Mouse (Mus musculus) CD8-positive naive resting alpha-beta T cell, adult 2 months (primary cell): ENCODE measurements around the gene Gm10837.

Experiments used
- DNase-seq, 2 experiments: peaks; one replicate each; pipeline ENCODE4 v3.0.0; 2022; ENCODE audit warnings: low read depth in 2 of 2, low spot score in 2 of 2

Gene Gm10837

GRCm38 (mm10) chr14:122464351-122464762 lies 26.0 kb upstream of the Gm10837 start:
- DNase-seq: no peak

- DNase-seq: no peak
Observed at GRCm38 (mm10) chr14:122464763-122465741, 25.3 kb upstream of the Gm10837 start, which contains the start of gene Zic5. Zic5 (minus strand) TSS chr14:122465677.

DNA sequence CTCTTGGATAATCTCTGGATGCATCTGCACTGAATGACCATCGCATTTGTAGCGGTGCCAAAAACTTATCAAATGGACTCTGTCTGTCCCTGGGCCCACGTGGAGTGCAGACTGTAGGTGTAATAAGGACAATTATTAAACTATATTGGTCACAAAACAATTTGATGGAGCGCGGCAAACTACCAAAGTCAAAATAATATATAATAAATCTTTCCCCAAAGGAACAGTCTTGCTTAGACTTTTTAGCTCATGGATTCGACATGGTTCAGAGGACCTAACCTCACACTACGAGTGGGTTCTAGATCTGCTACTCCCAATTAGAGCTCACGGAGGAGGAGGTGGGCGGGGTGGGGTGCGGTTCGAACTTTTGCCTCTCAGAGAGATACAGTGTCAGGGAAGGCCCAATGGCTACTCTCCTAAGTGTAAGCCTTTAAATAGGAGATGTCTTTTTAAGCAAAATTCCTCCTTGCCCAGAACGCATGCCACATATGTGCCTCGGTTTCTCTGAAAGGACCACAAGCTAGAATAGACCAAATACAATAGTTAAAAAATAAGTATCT lies 24.4 kb upstream of the Gm10837 start:
- no peak for DNase-seq

DNA sequence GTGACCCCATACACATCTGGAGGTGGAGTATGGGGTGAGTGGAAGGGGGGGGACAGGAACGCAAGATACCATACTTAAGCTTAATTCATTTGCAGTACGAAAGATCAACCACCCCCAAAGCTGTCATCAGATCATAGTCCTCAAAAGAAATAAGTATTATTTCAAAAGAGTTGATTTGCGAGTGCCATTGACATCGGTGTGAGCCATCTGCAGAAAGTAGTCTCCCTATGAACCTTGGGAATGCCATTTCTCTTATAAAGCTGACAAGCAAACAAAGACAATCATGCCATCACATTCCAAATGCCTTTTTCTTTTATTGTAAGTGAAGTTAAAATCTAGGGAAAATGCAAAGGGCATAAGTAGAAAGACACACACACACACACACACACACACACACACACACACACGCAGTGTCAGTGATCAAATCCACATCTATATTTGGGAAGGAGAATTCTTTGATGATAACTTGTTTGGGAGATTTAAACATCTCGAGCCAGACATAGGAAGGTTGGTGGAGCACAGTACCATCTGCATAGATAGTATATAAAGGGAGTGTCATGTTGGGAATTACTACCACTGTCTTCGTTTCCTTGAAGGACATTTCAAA lies 23.5 kb upstream of the Gm10837 start:
- DNase-seq: no peak

DNA sequence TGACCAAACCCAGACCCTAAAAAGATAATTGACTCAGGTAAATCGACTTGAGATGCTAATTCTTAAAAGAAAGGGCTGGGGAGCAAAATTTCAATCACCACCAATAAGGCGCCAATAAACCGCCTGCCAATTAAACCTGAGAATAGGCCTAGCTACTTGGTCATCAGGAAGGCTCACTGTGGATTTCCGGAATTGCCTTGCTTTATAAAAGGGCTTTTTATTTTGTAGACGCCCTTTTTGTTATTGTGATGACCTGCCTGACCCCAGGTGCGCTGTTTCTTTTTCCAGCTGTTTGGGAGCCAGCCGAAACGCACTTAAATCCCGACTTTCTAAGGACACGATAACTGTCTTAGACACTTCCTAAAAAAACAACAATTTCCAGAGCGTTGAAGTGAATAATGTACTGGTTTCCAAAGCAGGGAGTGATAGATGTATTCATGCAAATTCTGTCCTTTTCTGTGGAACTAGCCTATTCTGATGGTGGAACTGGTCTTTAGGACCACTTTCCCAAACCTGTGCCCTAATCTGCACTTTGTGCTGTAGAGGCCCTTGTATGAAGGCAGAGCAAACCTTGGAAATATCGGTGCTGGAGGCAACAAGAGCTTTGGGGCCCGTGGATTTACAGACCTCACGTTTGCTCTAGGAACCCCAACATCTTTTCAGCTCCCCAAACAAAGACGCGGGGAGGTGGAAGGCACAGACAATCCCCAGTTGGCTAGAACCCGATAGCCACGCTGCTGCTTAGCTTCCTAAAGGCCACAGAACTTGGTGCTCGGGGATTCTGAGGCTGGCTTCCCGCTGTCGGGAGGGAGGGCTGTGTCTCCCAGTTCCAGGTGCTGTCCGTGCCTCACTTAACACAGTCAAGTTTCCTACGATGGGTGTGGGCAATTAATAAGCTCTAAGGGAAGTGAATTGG lies 22.2 kb upstream of the Gm10837 start:
- DNase-seq: no peak

GRCm38 (mm10) chr14:122468971-122469755 lies 21.2 kb upstream of the Gm10837 start:
- DNase-seq: no peak

DNA sequence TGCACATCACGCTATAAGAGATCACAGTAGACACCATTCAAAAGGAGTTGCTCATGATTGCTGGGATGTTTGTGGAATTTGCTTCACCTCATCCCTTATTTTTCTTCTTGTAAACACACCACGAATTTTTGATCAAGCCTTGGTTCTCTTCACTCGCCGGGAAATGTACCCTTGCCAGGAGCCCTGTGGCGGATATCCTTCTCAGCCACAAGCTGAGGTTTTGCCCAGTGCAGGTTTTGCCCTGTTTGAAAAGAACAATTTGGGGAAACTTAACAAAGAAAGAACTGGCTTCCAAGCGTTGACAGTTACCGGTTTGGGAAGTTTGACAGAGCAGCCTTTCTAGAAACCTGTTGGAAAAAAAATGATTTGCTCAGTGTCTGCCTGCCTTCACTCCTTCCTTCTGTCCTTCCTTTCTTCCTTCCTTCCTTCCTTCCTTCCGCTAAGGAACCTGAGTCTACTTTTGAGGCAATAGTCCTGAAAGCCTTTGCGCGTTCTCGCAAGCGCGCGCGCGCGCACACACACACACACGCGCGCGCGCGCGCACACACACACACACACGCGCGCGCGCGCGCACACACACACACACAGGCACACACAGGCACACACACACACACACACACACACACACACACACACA lies 18.8 kb upstream of the Gm10837 start:
- DNase-seq: no peak

- no peak for DNase-seq
Observed at GRCm38 (mm10) chr14:122472161-122472560, 18.2 kb upstream of the Gm10837 start.

- DNase-seq: no peak
Observed at GRCm38 (mm10) chr14:122472647-122473046, 17.7 kb upstream of the Gm10837 start.

GRCm38 (mm10) chr14:122473211-122473751 lies 17.1 kb upstream of the Gm10837 start:
- DNase-seq: no peak

DNA sequence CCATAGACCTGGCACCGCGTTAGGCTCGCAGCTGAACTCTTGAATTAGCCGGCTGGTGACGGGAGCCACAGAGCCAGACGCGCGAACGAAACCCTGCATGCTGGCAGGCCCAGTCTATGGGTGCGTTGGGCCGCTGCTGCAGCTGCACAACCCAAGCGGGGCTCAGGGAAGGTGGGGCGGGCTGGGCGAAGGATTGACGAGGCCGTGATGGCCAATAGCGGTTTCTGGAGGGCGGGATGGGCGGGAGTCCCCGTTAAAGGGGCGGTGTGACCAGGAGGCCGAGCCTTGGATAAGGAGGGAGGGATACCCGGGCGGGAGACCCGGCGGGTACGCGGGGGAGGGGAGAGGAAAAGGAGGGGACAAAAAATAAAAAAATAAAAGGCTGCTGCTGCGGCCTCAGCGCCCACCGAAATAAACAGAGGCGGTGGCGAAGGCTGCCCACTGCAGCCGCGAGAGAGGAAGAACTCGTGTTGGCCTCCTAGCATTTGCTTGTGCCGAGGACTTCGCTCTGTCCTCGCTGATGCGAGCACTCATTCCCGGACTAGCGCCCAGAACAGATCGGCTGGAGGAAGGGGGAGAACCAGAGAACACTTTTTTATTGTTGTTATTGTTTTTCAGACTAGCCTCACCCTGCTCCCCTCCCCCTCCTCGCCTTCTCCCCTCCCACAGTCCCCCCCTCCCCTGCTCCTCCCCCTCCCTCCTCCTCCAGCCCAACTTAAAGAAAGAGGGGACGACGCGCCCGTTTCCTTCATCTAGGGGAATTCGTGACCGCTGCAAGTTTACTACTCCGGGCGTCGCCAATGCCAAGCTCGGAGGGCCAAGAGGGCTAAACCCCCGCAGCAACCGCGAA lies 16.1 kb upstream of the Gm10837 start:
- no peak for DNase-seq

DNA sequence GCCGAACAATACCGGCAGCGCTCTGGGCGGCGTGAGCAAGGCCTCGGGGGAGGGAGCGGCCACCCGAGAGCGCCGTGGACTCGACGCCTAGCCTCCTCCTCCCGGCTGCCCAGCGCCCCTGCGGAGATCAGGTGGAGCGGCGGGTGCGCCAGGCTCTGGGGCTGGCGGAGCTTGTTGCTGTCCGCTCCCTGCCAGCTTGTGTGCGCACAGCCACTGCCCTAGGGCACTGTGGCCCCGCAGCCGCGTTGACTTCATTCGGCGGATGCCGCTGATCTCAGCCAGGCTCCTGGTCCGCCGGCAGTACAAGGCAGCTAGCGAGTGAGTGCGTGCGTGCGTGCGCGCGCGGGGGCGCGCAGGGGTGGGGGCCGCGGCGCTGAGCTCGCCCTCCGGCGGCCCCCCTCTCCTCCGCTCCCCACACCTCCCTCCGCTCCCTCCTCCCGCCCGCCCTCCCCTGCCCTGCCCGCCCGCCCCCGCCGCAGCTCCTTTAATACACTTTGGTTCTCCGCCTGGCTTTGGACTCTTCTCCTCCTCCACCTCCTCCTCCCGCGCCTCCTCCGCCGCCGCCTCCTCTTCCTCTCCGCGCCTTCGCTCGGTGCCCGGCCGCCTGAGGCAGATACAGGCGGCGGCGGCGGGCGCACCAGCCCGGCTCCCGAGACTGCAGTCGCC lies 15.4 kb upstream of the Gm10837 start, which contains the start of gene Zic2:
Gene Zic2 (plus strand): TSS at position 545 of the 666 bp plus-strand sequence.
- DNase-seq: no peak

GRCm38 (mm10) chr14:122475557-122476040 lies 14.8 kb upstream of the Gm10837 start:
- no peak for DNase-seq

DNA sequence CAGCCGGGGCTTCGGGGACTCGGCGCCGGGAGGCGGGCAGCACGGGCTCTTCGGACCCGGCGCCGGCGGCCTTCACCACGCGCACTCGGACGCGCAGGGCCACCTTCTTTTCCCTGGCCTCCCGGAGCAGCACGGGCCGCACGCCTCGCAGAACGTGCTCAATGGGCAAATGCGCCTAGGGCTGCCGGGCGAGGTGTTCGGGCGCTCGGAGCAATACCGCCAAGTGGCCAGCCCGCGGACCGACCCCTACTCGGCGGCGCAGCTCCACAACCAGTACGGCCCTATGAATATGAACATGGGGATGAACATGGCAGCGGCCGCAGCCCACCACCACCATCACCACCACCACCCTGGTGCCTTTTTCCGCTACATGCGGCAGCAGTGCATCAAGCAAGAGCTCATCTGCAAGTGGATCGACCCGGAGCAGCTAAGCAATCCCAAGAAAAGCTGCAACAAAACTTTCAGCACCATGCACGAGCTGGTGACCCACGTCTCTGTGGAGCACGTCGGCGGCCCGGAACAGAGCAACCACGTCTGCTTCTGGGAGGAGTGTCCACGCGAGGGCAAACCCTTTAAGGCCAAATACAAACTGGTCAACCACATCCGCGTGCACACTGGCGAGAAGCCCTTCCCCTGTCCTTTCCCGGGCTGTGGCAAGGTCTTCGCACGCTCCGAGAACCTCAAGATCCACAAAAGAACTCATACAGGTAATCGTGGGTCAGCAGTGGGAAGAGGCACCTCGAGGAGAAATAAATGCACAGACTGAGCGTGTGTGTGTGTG lies 14.2 kb upstream of the Gm10837 start:
- DNase-seq: no peak

GRCm38 (mm10) chr14:122476822-122477215 lies 13.6 kb upstream of the Gm10837 start:
- DNase-seq: no peak

DNA sequence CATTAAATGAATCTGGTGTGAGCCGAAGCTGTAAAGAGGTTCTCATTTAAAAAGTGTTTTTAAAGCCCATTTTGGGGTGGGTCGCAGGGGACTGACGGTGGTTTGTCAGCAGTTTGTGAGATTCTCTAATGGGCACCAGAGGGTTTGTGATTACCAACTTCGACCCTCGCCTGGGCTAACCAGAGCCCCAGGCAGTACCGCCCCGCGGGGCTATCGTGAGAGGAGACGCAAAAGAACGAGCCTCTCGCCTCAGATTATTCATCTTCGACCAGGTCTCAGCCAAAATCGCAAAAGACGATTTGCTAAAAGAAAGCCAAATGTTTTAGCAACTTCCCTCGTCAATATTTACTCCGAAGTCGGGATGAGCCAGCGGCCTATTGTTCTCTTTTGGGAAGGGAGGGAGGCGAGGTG lies 13.1 kb upstream of the Gm10837 start:
- no peak for DNase-seq
